9 mouse cellular contexts compared by ENCODE assay signal in the genomic region with DNA sequence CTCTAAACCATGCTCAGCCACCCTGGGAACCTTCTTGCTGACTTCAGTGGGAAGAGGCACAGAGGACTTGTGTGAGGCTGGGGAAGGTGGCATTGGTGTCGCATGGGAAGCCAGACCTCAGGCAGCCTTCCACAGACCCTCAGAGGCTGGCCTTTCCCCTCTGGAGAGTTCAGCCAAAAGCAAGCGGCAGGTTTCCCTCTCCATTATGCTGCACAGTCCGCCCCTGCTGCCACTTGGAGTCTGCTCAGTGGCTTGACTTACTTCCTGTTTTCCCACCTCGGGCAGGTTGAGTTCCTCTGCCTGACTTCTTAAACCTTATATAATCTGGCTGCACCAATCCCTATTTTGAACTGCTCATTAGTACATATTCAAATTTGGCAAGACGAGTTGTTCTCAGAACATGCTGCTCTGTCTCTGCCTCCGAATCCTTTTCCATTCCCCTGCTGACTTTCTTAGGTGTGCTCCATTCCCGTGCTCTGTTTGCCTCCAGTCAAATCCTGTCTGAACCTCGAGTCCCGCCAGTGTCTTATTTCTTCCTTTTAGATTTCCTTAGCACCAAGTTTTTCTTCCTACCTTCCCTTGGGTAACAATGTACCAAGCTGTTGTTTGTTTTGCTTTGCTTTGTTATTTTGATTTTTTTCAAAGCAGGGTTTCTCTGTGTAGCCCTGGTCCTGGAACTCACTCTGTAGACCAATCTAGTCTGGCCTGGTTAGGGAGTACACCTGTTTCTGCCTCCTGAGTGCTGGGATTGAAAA.
DNase-seq lines count a peak whose midpoint lies in the region; ATAC-seq lines count a peak whose summit lies in the region.
"Had no signal": no experiment of that assay in that cellular context is flagged by ENCODE, and none has a peak within 500 bp of the region (broad histone marks: within the 10 kb centered on the region; RNA-seq: fewer than 3 reads in every experiment).

No protein-coding gene starts in this region.

- peaks cover 12% of the 10 kb centered on the region for H3K4me1 ChIP-seq in liver, embryonic 11.5 days (replicated peaks; ENCODE audit: control insufficient read depth, insufficient read depth, low read length)
- H3K4me1 ChIP-seq in megakaryocyte, embryonic 14.5 days: peaks cover 30% of the 10 kb centered on the region

- H3K27me3 ChIP-seq in liver, embryonic 11.5 days (replicated peaks; ENCODE audit: control insufficient read depth, insufficient read depth, low read length): no peaks in the 10 kb centered on the region
- no peaks in the 10 kb centered on the region for H3K27me3 ChIP-seq in megakaryocyte, embryonic 14.5 days (replicated peaks)

- ATAC-seq in liver, embryonic 11.5 days (replicated peaks; ENCODE audit: low FRiP score): no peak
- ATAC-seq: forebrain, embryonic 14.5 days had no signal

- H3K4me2 ChIP-seq in liver, embryonic 11.5 days: peak overlapping the region; percentile 3; the same call in 1 of the 2 replicates

- no peaks in the 10 kb centered on the region for H3K9me3 ChIP-seq in liver, embryonic 11.5 days (ENCODE audit: control insufficient read depth, low read length)
- no peaks in the 10 kb centered on the region for H3K9me3 ChIP-seq in megakaryocyte, embryonic 14.5 days

- no peak overlapping the region for H3K4me3 ChIP-seq in liver, embryonic 11.5 days (ENCODE audit: low read depth, low read length)
- peak overlapping the region; percentile 88 for H3K4me3 ChIP-seq in megakaryocyte, embryonic 14.5 days (replicated peaks)

- WGBS in liver, embryonic 11.5 days: 42% methylated on average over 9 of the region's 9 CpGs

- DNase-seq in liver, embryonic 11.5 days (ENCODE audit: low spot score): no peak
- DNase-seq in liver (no peak), ZHBTc4 (ENCODE audit: low read depth, low spot score) (peak; percentile 60)
- peak; percentile 52 for DNase-seq in kidney, adult 18-20 months
- DNase-seq in gastrocnemius, postnatal 14 days: no peak
- no peak for DNase-seq in gastrocnemius, adult 8-10 months (ENCODE audit: low spot score in 2 of 2)
- no peak for DNase-seq in layer of hippocampus, postnatal 36 days

- intact Hi-C loops in gastrocnemius, postnatal 14 days (cut with DNase I; ENCODE audit: low total_unique reads): no loop called here

- H3K36me3 ChIP-seq in liver, embryonic 11.5 days (ENCODE audit: control insufficient read depth, insufficient read depth, low read length): no peaks in the 10 kb centered on the region
- no peaks in the 10 kb centered on the region for H3K36me3 ChIP-seq in megakaryocyte, embryonic 14.5 days (replicated peaks; ENCODE audit: low read length)

- H3K27ac ChIP-seq in liver, embryonic 11.5 days (ENCODE audit: low read depth, low read length): no peak overlapping the region

- H3K9ac ChIP-seq in liver, embryonic 11.5 days (ENCODE audit: low read depth, low read length): no peak overlapping the region

Comparison
In these comparisons a context has a peak if more than half of its experiments do, and no peak if none do; other contexts are left out.
1. DNase-seq: peak in ZHBTc4 (single experiment) and kidney, adult 18-20 months (single experiment); none in liver, embryonic 11.5 days (single experiment), liver (single experiment), gastrocnemius, postnatal 14 days (single experiment), gastrocnemius, adult 8-10 months (0 of 2) and layer of hippocampus, postnatal 36 days (0 of 2).